Mouse (Mus musculus): ENCODE data around the gene Olfr307. TPM values are rescaled to one million over a fixed set of nuclear protein-coding genes. Genes with fewer than 3 reads are reported as not detected.
"Not testable (repeated sequence)": the region's sequence is repeated elsewhere in the genome, so short reads cannot be mapped to it uniquely, and the experiment has no call there.

Gene Olfr307
- polyA plus RNA-seq (2015; fragmentation: Nextera tagmentation; extraction: Ambion mirVana): not detected in 2 replicates

- H3K36me3 ChIP-seq (ENCODE audit: control insufficient read depth, insufficient read depth): no peaks in the 10 kb centered on the region
- no peak within 1 kb of the TSS for H3K27ac ChIP-seq (ENCODE audit: low read length)
- H3K27me3 ChIP-seq (ENCODE audit: control insufficient read depth, insufficient read depth, low read depth, low read length): no peaks in the 10 kb centered on the region
- 53% methylated on average over 1 of the region's 1 CpGs for WGBS (ENCODE audit: insufficient replicate concordance)
- no peaks in the 10 kb centered on the region for H3K4me1 ChIP-seq (ENCODE audit: control insufficient read depth, low read depth, low read length)
- no peak within 1 kb of the TSS for H3K4me3 ChIP-seq (ENCODE audit: low read depth, low read length)
- no peak for ATAC-seq (ENCODE audit: low read depth)
- no peak within 1 kb of the TSS for H3K9ac ChIP-seq (ENCODE audit: low read depth, low read length)
- H3K9me3 ChIP-seq (replicated peaks; ENCODE audit: control insufficient read depth, low read length): no peaks in the 10 kb centered on the region
- no peak within 1 kb of the TSS for H3K4me2 ChIP-seq (ENCODE audit: low read depth, low read length)
Measured at GRCm38 (mm10) chr7:86337486-86337885, at the start of gene Olfr307. TSS of gene Olfr307 (minus strand) at chr7:86337586.

GRCm38 (mm10) chr7:86386558-86386957 lies 49.2 kb upstream of the Olfr307 start, which contains the start of gene Olfr304:
TSS of gene Olfr304 (minus strand) at chr7:86386658.
- no peak within 1 kb of the TSS for H3K4me3 ChIP-seq (ENCODE audit: low read depth, low read length)
- 33% methylated on average over 1 of the region's 1 CpGs for WGBS (ENCODE audit: insufficient replicate concordance)
- no peaks in the 10 kb centered on the region for H3K36me3 ChIP-seq (ENCODE audit: control insufficient read depth, insufficient read depth)
- H3K9me3 ChIP-seq (replicated peaks; ENCODE audit: control insufficient read depth, low read length): no peaks in the 10 kb centered on the region
- H3K4me1 ChIP-seq (ENCODE audit: control insufficient read depth, low read depth, low read length): no peaks in the 10 kb centered on the region
- ATAC-seq (ENCODE audit: low read depth): no peak
- no peak within 1 kb of the TSS for H3K9ac ChIP-seq (ENCODE audit: low read depth, low read length)
- no peak within 1 kb of the TSS for H3K4me2 ChIP-seq (ENCODE audit: low read depth, low read length)
- H3K27me3 ChIP-seq (ENCODE audit: control insufficient read depth, insufficient read depth, low read depth, low read length): no peaks in the 10 kb centered on the region
- no peak within 1 kb of the TSS for H3K27ac ChIP-seq (ENCODE audit: low read length)

GRCm38 (mm10) chr7:86385769-86386168 lies 48.4 kb upstream of the Olfr307 start:
- no peak overlapping the region for H3K9ac ChIP-seq (ENCODE audit: low read depth, low read length)
- H3K4me2 ChIP-seq (ENCODE audit: low read depth, low read length): no peak overlapping the region
- H3K9me3 ChIP-seq (replicated peaks; ENCODE audit: control insufficient read depth, low read length): no peaks in the 10 kb centered on the region
- no peak for ATAC-seq (ENCODE audit: low read depth)
- no peaks in the 10 kb centered on the region for H3K27me3 ChIP-seq (ENCODE audit: control insufficient read depth, insufficient read depth, low read depth, low read length)
- H3K4me1 ChIP-seq (ENCODE audit: control insufficient read depth, low read depth, low read length): no peaks in the 10 kb centered on the region
- H3K36me3 ChIP-seq (ENCODE audit: control insufficient read depth, insufficient read depth): no peaks in the 10 kb centered on the region
- no peak overlapping the region for H3K27ac ChIP-seq (ENCODE audit: low read length)
- WGBS (ENCODE audit: insufficient replicate concordance): 47% methylated on average over 3 of the region's 3 CpGs
- no peak overlapping the region for H3K4me3 ChIP-seq (ENCODE audit: low read depth, low read length)

- no peaks in the 10 kb centered on the region for H3K27me3 ChIP-seq (ENCODE audit: control insufficient read depth, insufficient read depth, low read depth, low read length)
- H3K27ac ChIP-seq (ENCODE audit: low read length): no peak within 1 kb of the TSS
- H3K9me3 ChIP-seq (replicated peaks; ENCODE audit: control insufficient read depth, low read length): no peaks in the 10 kb centered on the region
- no peak within 1 kb of the TSS for H3K9ac ChIP-seq (ENCODE audit: low read depth, low read length)
- no peak within 1 kb of the TSS for H3K4me2 ChIP-seq (ENCODE audit: low read depth, low read length)
- ATAC-seq (ENCODE audit: low read depth): no peak
- no peaks in the 10 kb centered on the region for H3K4me1 ChIP-seq (ENCODE audit: control insufficient read depth, low read depth, low read length)
- WGBS (ENCODE audit: insufficient replicate concordance): 51% methylated on average over 1 of the region's 1 CpGs
- H3K4me3 ChIP-seq (ENCODE audit: low read depth, low read length): no peak within 1 kb of the TSS
- H3K36me3 ChIP-seq (ENCODE audit: control insufficient read depth, insufficient read depth): no peaks in the 10 kb centered on the region
Measured at GRCm38 (mm10) chr7:86366828-86367227, 29.4 kb upstream of the Olfr307 start, which contains the start of gene Olfr305. TSS of gene Olfr305 (minus strand) at chr7:86366928.

GRCm38 (mm10) chr7:86346296-86346695 lies 8.9 kb upstream of the Olfr307 start:
- H3K27me3 ChIP-seq (ENCODE audit: control insufficient read depth, insufficient read depth, low read depth, low read length); H3K4me3 ChIP-seq (ENCODE audit: low read depth, low read length); H3K36me3 ChIP-seq (ENCODE audit: control insufficient read depth, insufficient read depth); ATAC-seq (ENCODE audit: low read depth); H3K9ac ChIP-seq (ENCODE audit: low read depth, low read length); H3K27ac ChIP-seq (ENCODE audit: low read length); H3K4me2 ChIP-seq (ENCODE audit: low read depth, low read length); H3K4me1 ChIP-seq (ENCODE audit: control insufficient read depth, low read depth, low read length); H3K9me3 ChIP-seq (replicated peaks; ENCODE audit: control insufficient read depth, low read length): not testable (repeated sequence)
- WGBS (ENCODE audit: insufficient replicate concordance): 73% methylated on average over 9 of the region's 9 CpGs

- H3K4me3 ChIP-seq (ENCODE audit: low read depth, low read length): no peak overlapping the region
- no peak overlapping the region for H3K4me2 ChIP-seq (ENCODE audit: low read depth, low read length)
- H3K9ac ChIP-seq (ENCODE audit: low read depth, low read length): no peak overlapping the region
- no peak for ATAC-seq (ENCODE audit: low read depth)
- H3K27ac ChIP-seq (ENCODE audit: low read length): no peak overlapping the region
- 49% methylated on average over 3 of the region's 3 CpGs for WGBS (ENCODE audit: insufficient replicate concordance)
- H3K36me3 ChIP-seq (ENCODE audit: control insufficient read depth, insufficient read depth): no peaks in the 10 kb centered on the region
- H3K9me3 ChIP-seq (replicated peaks; ENCODE audit: control insufficient read depth, low read length): no peaks in the 10 kb centered on the region
- H3K27me3 ChIP-seq (ENCODE audit: control insufficient read depth, insufficient read depth, low read depth, low read length): no peaks in the 10 kb centered on the region
- H3K4me1 ChIP-seq (ENCODE audit: control insufficient read depth, low read depth, low read length): no peaks in the 10 kb centered on the region
Measured at GRCm38 (mm10) chr7:86344253-86344652, 6.9 kb upstream of the Olfr307 start.

- no peak overlapping the region for H3K4me3 ChIP-seq (ENCODE audit: low read depth, low read length)
- ATAC-seq (ENCODE audit: low read depth): no peak
- H3K4me1 ChIP-seq (ENCODE audit: control insufficient read depth, low read depth, low read length): no peaks in the 10 kb centered on the region
- H3K4me2 ChIP-seq (ENCODE audit: low read depth, low read length): no peak overlapping the region
- no peaks in the 10 kb centered on the region for H3K9me3 ChIP-seq (replicated peaks; ENCODE audit: control insufficient read depth, low read length)
- H3K9ac ChIP-seq (ENCODE audit: low read depth, low read length): no peak overlapping the region
- 57% methylated on average over 14 of the region's 14 CpGs for WGBS (ENCODE audit: insufficient replicate concordance)
- H3K27ac ChIP-seq (ENCODE audit: low read length): no peak overlapping the region
- H3K36me3 ChIP-seq (ENCODE audit: control insufficient read depth, insufficient read depth): no peaks in the 10 kb centered on the region
- no peaks in the 10 kb centered on the region for H3K27me3 ChIP-seq (ENCODE audit: control insufficient read depth, insufficient read depth, low read depth, low read length)
Measured at GRCm38 (mm10) chr7:86342881-86343565, 5.6 kb upstream of the Olfr307 start.

GRCm38 (mm10) chr7:86325530-86325929 lies 11.9 kb downstream of the Olfr307 start, which contains the start of gene Olfr308:
TSS of gene Olfr308 (minus strand) at chr7:86325630.
- no peaks in the 10 kb centered on the region for H3K36me3 ChIP-seq (ENCODE audit: control insufficient read depth, insufficient read depth)

GRCm38 (mm10) chr7:86321323-86321722 lies 16.1 kb downstream of the Olfr307 start:
- no peak overlapping the region for H3K4me3 ChIP-seq (ENCODE audit: low read depth, low read length)
- no peaks in the 10 kb centered on the region for H3K4me1 ChIP-seq (ENCODE audit: control insufficient read depth, low read depth, low read length)
- no peaks in the 10 kb centered on the region for H3K36me3 ChIP-seq (ENCODE audit: control insufficient read depth, insufficient read depth)
- H3K27ac ChIP-seq (ENCODE audit: low read length): no peak overlapping the region
- no peaks in the 10 kb centered on the region for H3K9me3 ChIP-seq (replicated peaks; ENCODE audit: control insufficient read depth, low read length)
- no peak for ATAC-seq (ENCODE audit: low read depth)
- H3K4me2 ChIP-seq (ENCODE audit: low read depth, low read length): no peak overlapping the region
- H3K9ac ChIP-seq (ENCODE audit: low read depth, low read length): no peak overlapping the region
- H3K27me3 ChIP-seq (ENCODE audit: control insufficient read depth, insufficient read depth, low read depth, low read length): no peaks in the 10 kb centered on the region
- WGBS (ENCODE audit: insufficient replicate concordance): 75% methylated on average over 2 of the region's 2 CpGs

More at GRCm38 (mm10) chr7:86325530-86325929, 11.9 kb downstream of the Olfr307 start, which contains the start of gene Olfr308:
- Histone ChIP-seq H3K27me3 (ENCODE audit: control insufficient read depth, insufficient read depth, low read depth, low read length) (no peaks in the 10 kb centered on the region), H3K9me3 (replicated peaks; ENCODE audit: control insufficient read depth, low read length) (no peaks in the 10 kb centered on the region), H3K4me3 (ENCODE audit: low read depth, low read length) (no peak within 1 kb of the TSS), H3K27ac (ENCODE audit: low read length) (no peak within 1 kb of the TSS), H3K4me1 (ENCODE audit: control insufficient read depth, low read depth, low read length) (no peaks in the 10 kb centered on the region), H3K9ac (ENCODE audit: low read depth, low read length) (no peak within 1 kb of the TSS), H3K4me2 (ENCODE audit: low read depth, low read length) (no peak within 1 kb of the TSS)
- ATAC-seq (ENCODE audit: low read depth): no peak
